Mouse (Mus musculus): ENCODE measurements around the gene Msl1. TPM values are rescaled to one million over a fixed set of nuclear protein-coding genes. Genes with fewer than 3 reads are reported as not detected.

Msl1 gene
- total RNA-seq, 4 experiments from 2014 or later: 167 to 198 (median 186) TPM

DNA sequence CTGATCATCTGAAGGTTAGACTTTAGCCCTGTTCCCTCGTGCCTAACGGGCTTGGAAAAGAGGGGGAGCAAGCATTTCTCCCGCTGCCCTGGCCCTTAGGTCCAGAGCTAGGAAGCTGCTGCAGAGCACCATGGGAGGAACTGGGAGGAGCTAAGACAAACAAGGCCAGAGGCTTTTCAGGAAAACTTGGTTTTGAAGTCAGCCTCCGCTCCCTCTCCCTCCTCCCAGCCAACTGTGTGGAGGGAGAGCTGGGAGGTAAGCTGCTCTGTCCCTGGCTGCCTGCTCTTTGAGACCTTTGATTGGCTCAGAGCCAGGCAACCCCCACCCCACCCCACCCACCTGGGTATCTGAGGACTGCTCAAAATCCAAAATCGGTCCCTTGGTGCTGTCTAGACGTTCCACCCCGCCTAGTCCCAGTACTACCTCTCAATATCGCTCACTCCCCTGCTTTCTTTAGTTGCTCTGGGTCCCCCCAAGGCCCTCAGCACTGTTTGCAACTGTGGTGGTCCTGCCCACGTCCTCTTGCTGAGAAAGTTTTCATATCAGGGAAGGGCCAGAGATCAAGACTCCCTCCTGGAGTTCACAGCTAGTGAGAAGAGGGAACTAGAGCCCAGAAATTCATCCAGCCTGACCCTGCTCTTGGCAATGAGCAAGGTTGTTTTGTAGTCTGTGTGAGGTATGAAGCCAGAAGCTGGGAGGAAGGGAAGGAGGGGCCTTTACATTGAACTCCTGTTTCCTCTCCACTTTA lies 18.3 kb upstream of the Msl1 start:
- DNase-seq (ENCODE audit: low spot score in 2 of 2): no peak

DNA sequence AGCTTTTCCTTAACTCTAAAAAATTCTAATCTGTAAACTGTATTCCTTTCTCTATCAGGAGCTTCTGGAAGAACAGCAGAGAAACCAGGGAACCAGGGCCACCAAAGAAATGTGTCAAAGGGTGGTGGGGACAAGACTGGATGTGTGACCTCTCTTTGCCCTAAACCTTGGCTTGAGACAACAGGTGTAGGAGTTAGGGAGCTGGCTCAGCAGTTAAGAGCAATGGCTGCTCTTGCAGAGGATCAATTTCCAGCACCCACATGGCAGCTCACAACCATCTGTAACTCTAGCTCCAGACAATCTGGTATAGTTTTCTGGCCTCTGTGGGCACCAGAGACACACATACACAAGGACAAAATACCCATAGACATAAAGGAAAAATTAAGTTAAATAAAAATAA lies 17.4 kb upstream of the Msl1 start:
- DNase-seq (ENCODE audit: low spot score in 2 of 2): no peak

DNA sequence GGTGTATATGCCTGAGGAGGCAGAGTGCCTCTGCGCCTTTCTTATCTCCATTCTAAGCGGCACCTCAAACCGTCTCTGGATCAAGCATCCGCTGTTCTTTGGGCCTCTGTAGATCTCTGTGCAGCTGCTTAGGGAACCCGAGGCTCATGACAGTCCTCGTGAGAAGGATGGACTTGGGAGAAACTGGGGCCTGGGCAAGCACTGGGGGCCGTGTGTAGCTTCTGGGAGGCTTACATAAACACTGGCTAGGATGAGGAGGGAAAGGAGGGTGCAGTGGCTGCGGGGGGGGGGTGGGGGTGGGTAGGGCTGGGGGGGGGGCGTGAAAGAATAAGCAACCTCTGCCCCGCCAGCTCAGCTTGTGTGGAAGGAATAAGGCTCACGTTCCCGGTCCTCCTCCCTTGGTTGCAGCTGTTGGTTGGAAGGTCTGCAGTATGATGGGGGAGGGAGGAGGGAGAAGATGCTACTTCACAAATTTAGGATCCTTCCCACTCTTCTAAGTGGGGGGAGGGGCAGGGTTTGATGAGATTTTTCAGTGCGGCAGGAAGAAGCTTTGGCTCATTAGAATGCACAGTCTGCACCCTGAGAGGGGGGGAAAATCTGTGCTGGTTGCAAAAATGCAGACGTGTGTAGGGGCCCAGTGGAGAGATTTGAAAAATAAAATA lies 13.3 kb upstream of the Msl1 start:
- peak in 1 of 2 experiments; percentile 88 for DNase-seq (ENCODE audit: low spot score in 2 of 2)

DNA sequence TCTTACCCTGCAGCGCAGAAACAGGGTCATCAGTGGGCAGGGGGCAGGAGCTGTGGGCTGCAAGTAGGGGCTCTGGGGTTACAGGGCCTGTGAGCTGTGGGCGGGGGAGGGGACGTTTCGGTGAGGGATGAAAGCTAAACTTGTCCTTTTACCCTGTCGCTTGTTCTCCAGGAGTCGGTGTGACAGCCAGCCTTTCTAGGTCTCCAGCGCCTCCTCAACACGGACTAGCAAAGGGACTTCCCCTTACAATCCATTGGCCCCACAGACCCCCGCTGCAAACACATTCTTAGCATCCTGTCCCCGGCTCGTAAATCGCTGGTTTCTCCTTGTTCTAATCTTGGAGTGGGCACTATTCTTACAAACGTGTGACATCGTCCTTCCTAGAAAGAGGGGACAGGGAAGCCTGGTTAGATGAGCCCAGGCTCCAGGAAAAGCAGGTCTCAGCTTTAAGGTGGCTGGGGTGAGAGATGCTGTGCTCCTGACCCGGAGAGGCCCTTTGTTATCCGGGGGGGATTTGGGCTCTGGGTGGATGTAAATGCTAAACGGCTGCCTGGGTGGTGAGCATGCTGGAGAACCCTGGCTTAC lies 12.6 kb upstream of the Msl1 start:
- DNase-seq (ENCODE audit: low spot score in 2 of 2): peak in 1 of 2 experiments; percentile 44

DNA sequence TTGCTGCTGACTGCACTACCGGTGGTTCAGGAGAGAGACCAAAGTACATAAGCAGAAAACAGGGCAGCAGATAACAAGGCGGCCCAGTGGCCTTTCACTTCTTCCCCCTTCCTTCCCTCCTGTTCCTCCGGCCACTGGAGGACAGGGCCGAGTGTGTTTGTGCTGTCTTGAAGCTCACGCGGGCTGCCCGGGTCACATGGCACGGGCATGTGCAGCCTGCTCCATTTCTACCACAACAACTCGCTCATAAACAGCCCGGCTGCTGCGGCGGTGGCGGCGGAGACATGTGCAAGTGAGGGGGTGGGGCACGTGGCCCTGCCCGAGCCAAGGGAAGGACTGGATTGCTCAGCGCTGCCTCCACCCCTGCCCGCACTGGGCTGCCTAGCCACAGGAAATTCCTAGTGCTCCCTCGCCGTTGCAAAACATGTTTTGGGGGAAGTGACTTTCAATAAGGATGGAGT lies 12.1 kb upstream of the Msl1 start:
- DNase-seq (ENCODE audit: low spot score in 2 of 2): peak; percentile 92 to 99

DNA sequence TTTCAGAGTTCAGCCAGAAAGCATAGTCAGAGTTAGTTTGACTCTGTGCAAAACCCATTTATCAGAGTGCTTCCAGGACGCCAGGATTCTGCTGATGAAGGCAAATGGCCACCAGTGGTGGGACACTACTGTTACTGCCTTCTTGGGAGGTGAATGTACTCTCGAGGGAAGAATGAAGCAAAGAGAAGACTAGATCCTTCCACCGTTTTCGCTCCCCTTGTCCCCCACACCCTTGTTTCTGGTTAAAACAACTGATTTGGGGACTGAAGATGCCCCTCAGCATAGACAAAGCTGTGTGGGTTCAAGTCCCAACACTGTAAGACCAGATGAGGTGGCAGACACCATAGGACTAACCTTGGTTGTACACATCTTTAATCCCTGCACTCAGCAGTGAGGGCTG lies 11.2 kb upstream of the Msl1 start:
- no peak for DNase-seq (ENCODE audit: low spot score in 2 of 2)

DNA sequence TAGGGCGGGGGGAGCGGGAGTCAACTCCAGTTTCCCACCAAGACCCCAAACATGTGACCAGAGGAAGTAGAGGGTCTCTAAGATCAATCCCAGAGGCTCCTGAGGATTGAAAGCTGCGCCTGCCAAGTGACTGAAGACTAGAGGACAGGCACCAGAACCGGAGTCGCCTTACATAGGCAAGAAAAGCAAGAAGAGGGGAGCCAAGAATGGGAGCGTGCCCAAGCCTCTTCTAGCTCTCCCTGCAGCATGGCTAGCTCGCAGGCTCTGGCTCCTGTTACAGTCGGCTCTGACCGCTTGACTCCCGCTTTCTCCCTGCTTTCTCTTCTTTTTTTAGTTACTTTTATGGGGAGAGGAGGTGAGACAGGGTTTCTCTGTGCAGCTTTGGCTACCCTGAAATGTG lies 10.1 kb upstream of the Msl1 start:
- DNase-seq (ENCODE audit: low spot score in 2 of 2): no peak

DNA sequence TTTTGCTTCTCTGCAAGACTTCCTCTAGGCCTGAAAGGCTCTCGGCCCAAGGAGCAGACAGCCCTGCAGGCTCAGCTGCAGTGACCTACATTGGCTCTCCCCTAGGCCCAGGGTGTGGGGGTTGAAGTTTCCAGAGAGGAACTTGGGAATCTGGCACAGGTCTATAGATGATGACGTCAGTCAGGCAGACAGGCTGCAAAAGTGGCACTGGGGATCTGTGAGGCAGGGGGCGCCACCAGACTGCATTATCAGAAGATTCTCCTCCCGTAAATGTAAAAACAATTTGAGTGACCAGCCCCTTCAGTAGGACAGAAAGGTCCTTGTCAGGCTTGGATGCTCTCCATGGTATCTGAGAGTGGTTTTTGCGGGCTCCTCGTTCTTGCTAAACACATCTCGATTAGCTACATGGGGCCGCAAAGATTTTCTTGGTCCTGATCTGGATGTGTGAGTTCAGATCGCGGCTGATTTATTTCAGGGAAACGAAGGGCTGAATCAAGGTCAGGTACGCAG lies 9.5 kb upstream of the Msl1 start:
- peak; percentile 72 to 89 for DNase-seq (ENCODE audit: low spot score in 2 of 2)

DNA sequence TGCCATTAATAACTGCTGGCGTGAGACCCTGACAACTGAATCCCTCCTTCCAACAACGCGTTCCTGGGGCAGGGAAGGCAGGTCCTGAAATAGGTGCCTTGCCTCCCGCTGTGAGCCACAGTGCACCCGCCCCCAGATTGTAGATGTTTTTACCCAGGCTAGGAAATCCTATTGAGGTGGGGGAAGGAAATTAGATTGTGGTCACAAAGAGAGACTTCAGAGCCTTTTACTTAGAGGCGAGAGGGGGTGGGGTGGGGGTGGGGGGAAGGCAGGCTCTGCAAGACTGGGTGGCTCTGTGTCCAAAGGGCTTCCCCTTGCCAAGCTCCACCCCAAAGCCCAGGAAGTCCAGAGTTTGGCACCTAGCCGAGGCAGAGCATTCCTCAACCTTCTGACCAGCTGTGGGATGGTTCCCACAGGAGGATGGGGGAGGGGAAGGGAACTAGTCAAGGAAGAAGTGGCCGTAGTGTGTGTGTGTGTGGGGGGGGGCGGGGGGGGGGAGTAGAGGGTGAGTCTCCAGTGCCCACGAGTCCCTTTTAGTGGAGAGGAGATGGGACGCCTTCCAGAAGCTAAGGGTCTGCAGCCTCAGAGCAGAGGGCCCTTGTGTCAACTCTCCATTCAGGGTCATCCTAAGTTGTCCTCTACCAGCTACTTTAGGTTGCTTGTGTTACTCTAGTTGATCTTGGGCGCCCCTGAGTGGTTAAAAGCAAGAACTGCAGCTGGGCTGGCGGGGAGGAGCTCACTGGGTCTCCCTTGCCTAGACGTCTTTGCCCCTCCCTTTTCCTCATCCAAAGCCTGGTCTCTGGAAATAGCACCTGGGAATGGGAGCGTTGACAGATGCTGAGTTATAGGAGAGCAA lies 8.7 kb upstream of the Msl1 start:
- peak; percentile 90 to 91 for DNase-seq (ENCODE audit: low spot score in 2 of 2)

DNA sequence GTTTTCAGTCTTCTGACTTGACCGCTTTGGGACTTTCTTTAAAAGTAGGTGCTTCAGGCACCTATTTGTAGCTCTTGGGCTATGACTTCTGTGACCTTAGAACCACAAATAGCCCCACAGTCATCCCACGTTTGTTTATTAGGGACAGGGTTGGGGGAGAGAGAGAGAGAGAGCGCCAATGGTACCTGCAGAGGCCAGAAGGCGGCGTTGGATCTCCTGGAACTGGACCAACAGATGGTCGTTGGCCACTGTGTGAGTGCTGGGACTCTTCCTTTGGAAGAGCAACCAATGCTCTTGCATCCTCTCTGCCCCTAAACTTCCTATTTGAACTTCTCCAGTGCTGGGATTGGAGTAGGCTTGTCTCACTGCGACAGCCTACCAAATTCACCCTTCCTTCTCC lies 8.1 kb upstream of the Msl1 start:
- DNase-seq (ENCODE audit: low spot score in 2 of 2): no peak

DNA sequence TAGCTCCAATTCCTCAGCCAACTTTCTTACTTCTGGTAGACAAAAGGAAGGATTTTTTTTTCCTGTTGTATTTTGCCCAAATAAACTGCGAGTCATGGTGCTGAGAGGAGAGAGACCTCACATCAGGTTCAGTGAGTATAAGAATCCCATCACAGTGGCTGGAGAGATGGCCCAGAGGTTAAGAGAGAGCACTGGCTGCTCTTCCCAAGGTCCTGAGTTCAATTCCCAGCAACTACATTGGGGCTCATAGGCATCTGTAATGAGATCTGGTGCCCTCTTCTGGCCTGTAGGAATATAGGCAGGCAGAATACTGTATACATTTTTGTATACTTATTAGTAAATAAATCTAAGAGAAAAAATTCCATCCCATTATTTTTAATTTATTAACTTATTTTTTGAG lies 7.6 kb upstream of the Msl1 start:
- no peak for DNase-seq (ENCODE audit: low spot score in 2 of 2)

DNA sequence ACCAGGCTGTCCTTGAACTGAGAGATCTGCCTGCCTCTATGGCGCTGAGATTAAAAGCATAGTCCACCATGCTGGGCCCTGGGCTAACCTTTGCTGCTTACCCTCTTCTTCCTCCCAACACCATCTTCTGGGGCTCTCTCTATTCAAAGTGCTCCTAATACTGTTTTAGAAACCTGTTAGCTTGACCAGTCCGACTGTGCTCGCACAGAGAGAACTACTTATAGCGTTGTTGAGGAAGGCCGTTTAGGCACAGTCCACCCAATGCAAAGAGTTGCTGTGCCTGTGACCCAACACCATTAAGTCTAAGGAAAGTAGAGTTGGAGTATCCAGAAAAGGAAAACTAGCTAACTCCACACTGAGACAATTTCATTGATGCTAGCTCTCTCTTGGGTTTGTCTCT lies 7.2 kb upstream of the Msl1 start:
- no peak for DNase-seq (ENCODE audit: low spot score in 2 of 2)

DNA sequence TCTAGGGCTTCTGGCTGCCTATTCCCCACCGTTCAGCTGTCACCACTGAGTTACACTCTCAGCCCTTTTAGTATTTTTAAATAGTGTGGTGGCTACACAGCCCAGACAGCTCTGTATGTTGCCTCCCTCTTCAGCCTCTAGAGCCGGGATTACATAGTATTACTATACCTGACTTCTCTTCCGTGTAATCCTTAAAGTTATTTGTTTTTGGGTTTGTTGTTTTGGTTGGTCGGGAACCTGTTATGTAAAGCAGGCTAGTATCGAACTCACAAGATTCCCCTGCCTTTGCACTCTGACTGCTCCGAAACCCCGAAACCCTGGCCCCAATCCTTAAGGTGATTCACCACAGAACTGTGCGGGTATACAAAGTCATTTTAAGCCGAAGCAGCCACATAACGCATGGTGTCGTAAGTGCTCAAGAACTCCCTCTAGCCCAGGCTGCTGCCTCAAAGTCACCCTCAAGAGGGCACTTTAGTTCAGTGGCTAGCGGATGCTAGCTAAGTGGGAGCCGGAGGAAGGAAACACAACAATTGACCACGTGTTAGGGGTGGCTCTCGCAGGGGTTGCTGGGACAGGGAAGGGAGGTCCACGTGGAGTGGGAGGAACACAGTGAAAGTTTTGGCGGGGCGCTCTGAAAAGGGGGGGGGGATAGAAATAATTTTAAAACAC lies 6.6 kb upstream of the Msl1 start:
- DNase-seq (ENCODE audit: low spot score in 2 of 2): peak; percentile 68 to 83

DNA sequence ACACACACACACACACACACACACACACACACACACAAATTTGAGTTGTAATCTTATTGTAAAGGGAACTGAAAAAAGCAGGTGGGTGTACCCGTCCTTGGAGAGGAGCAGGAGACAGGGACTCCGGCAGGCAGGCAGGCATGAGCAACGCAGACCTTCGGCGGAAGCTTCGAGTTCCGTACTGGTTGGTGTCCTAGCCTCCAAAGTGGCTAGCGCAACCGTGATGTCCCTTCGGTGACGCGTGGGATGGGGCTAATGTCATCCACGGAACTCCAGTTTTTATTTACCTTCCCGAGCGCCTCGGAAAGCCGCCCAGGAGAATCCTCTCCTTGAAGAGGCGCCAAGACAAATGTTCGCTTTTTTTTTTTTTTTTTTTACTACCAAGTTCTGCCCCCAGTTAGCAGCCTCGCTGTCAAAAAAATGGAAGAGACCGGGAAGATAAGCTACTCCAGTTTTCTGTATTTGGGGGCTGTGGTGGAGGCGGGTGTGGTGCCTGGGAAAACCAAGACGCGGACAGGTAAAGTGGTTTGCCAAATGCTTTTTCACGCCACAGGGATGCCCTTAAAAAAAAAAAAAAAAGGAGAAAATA lies 6.0 kb upstream of the Msl1 start:
- no peak for DNase-seq (ENCODE audit: low spot score in 2 of 2)

DNA sequence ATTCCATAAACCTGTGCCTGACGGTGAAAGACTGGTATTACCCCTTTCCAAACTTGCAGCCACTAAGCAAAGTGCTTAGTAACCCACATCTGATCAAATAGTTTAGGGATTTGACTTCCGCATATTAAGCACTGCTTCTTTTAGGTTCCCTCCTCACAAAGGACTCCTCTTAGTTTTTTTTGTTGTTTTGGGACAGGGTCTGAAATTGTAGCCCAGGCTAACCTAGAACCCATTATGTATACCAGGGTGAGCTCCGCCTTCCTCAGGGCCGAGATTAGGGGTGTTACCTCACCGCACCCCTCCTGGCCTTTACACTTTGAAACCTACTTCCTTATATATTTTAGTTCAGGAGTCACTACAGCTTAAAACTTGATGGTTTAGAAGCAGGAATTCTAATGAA lies 5.5 kb upstream of the Msl1 start:
- no peak for DNase-seq (ENCODE audit: low spot score in 2 of 2)

DNA sequence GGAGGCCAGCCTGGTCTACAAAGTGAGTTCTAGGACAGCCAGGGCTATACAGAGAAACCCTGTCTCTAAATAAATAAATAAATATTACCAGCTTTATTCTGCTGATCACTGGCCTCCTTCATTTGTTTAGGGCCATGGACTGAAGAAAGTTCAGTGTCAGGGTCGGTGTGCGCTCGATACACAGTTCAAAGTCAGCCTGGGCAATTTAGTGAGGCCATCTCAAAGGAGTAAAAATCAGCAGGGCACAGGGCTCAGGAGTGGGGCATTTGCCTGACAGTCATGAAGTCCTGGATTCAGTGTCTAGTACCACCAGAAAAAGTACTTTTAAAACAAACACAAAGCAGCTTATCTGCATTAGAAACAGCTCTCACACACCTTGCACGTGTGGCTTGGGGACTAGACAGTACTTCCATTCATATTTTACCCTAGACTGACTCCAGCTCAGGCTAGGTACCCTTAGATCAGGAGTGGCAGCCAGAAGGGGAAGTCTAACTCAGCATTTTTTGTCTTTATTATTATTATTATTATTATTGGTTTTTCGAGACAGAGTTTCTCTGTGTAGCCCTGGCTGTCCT lies 4.6 kb upstream of the Msl1 start:
- DNase-seq (ENCODE audit: low spot score in 2 of 2): no peak

DNA sequence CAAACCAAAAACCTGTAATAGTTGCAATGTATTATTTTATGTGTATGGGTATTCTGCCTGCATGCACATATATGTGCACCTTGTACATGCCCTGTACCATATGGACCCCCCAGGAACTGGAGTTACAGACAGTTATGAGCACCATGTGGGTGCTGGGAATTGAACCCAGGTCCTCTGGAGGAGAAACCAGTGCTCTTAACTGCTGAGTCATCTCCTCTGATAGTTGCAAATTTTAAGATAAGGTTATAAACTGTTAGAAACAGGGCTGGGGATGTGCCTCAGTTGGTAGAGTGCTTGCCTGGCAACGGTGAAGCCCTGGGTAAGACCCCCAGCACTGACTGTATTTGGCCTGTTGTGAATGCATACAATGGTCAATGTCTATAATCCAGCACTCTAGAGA lies 3.9 kb upstream of the Msl1 start:
- DNase-seq (ENCODE audit: low spot score in 2 of 2): no peak

DNA sequence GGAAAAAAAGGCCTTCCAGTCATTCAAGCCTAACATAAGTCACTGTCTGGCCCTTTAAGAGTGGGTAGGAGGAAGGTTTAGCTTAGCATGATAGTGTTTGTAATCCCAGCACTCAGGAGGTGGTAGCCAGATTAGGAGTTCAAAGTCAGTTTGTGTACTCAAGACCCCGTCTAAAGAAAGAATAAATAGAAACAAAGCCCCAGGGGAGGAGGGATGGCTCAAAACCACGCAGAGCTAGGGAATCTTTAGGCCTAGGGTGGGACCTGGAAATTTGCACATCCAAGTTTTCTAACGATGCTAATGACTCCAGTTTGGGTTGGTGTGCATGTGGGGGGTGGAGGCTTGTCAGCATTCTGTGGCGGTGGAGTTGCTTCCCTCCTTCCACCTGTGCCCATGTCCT lies 3.2 kb upstream of the Msl1 start:
- no peak for DNase-seq (ENCODE audit: low spot score in 2 of 2)

DNA sequence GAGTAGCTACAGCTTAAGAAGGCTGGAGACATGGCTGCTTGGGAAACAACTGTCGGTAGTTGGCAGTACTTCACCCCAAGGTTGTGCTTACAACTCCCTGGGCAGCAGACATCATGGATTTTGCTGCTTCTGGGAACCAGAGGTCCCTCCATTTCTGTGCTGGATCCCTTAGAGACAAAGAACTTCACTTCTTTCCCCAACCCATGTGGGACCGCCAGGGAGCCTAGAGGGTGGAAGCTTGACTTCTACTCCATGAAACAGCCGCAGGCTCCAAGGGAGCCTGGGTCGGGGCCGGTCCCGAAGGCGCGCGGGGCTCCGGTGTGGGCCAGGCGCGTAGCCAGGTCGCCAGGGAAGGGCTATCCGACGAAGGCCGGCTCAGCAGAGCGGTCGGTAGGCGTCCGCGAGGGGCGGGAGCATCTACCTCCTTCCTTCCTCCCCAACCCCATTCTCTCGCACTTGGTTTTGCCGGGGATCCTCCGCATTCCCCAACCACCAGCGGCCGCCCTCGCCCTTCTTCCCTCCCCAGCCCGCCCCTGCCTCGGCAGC lies 774 bp upstream of the Msl1 start:
- peak; percentile 27 to 69 for DNase-seq (ENCODE audit: low spot score in 2 of 2)

All from left cerebral cortex, adult 8-10 months (tissue).